Mouse (Mus musculus) spleen, adult 2 months (tissue): Measurements from ENCODE around the gene Antxr1. TPM values are rescaled to one million over a fixed set of nuclear protein-coding genes. Genes with fewer than 3 reads are reported as not detected.

Experiments
- DNase-seq, 2 experiments: peaks; one replicate each; pipeline versions ENCODE4 v3.0.0 to v3.0.0-alpha.2; 2012 to 2021; ENCODE audit warnings: low spot score in 2 of 2, low read depth in 1 of 2
- H3K27ac ChIP-seq: fragments of 200-500 bp; 2 replicates; pipeline ENCODE4 v1.5.1; 2012; ENCODE audit warnings: low read length, inconsistent platforms; ENCODE audit not compliant: insufficient read depth
- H3K27me3 ChIP-seq: fragments of 200-500 bp; 2 replicates; pipeline ENCODE4 v1.6.1; 2012; ENCODE audit warnings: mild to moderate bottlenecking, moderate library complexity, low read length, inconsistent platforms; ENCODE audit not compliant: control insufficient read depth, insufficient read depth
- H3K36me3 ChIP-seq: fragments of 200-500 bp; 2 replicates; pipeline ENCODE4 v1.6.1; 2012; ENCODE audit warnings: mild to moderate bottlenecking, low read length, inconsistent platforms; ENCODE audit not compliant: control insufficient read depth, insufficient read depth
- H3K4me1 ChIP-seq: fragments of 200-500 bp; 2 replicates; pipeline ENCODE4 v1.6.1; 2011; ENCODE audit warnings: inconsistent platforms; ENCODE audit not compliant: control insufficient read depth, insufficient read depth, insufficient read length
- H3K4me3 ChIP-seq: fragments of 200-500 bp; 2 replicates; pipeline ENCODE4 v1.5.1; 2011; ENCODE audit warnings: mild to moderate bottlenecking, inconsistent platforms; ENCODE audit not compliant: insufficient read depth, insufficient read length; ENCODE audit errors: extremely low read depth
- CTCF ChIP-seq: fragments of 200-500 bp; IDR thresholded peaks from 2 replicates; pipeline ENCODE4 v1.5.1; 2011; ENCODE audit warnings: mild to moderate bottlenecking, inconsistent platforms; ENCODE audit not compliant: insufficient read depth, insufficient read length, insufficient replicate concordance; ENCODE audit errors: extremely low read depth
- POLR2A ChIP-seq: fragments of 200-500 bp; IDR thresholded peaks from 2 replicates; pipeline ENCODE4 v1.6.1; 2011; ENCODE audit warnings: low read depth, low read length, inconsistent platforms
- WGBS: fragments of 180-500 bp; shearing (Covaris S2); methylation state at CpG from one replicate; pipeline ENCODE4 v1.1.7; 2018; 5-methylcytosine and 5-hydroxymethylcytosine counted together
- polyA plus RNA-seq: library from polyadenylated mRNA; depleted of rRNA; stranded (reverse); fragments of >200 nt; gene quantifications from 2 replicates; pipeline ENCODE4 v1.2.3, GENCODE M21; 2012

The Antxr1 gene
- polyA plus RNA-seq, 1 experiment, result 4.2 TPM

GRCm38 (mm10) chr6:87219061-87219992, 116.3 kb downstream of the Antxr1 start:
- 85% methylated on average over 13 of the region's 13 CpGs for WGBS
- Histone ChIP-seq H3K4me3 (no peak overlapping the region), H3K27me3 (no peaks in the 10 kb centered on the region), H3K36me3 (no peaks in the 10 kb centered on the region), H3K4me1 (no peaks in the 10 kb centered on the region), H3K27ac (no peak overlapping the region)
- no peak for TF ChIP-seq POLR2A
- no peak for TF ChIP-seq CTCF
- no peak for DNase-seq

- DNase-seq, result no peak
- no peak for TF ChIP-seq POLR2A
- TF ChIP-seq CTCF, result no peak
- H3K36me3 ChIP-seq, result no peaks in the 10 kb centered on the region
- no peak overlapping the region for H3K4me3 ChIP-seq
- no peak overlapping the region for H3K27ac ChIP-seq
- no peaks in the 10 kb centered on the region for H3K27me3 ChIP-seq
- no peaks in the 10 kb centered on the region for H3K4me1 ChIP-seq
- whole genome bisulfite sequencing, result 54% methylated on average over 2 of the region's 2 CpGs
Measured at GRCm38 (mm10) chr6:87216114-87216591, 119.5 kb downstream of the Antxr1 start.

GRCm38 (mm10) chr6:87213262-87213661, 122.4 kb downstream of the Antxr1 start:
- Histone ChIP-seq H3K4me3 (no peak overlapping the region), H3K27me3 (no peaks in the 10 kb centered on the region), H3K36me3 (no peaks in the 10 kb centered on the region), H3K4me1 (no peaks in the 10 kb centered on the region; the same call in 1 of the 2 replicates), H3K27ac (no peak overlapping the region)
- WGBS, result 66% methylated on average over 7 of the region's 7 CpGs
- DNase-seq, result no peak
- TF ChIP-seq POLR2A, result no peak
- TF ChIP-seq CTCF, result no peak

- H3K4me3 ChIP-seq, result no peak overlapping the region
- no peaks in the 10 kb centered on the region for H3K27me3 ChIP-seq
- 91% methylated on average over 3 of the region's 3 CpGs for WGBS
- H3K27ac ChIP-seq, result no peak overlapping the region
- no peaks in the 10 kb centered on the region for H3K36me3 ChIP-seq
- no peak for DNase-seq
- no peaks in the 10 kb centered on the region; the same call in 1 of the 2 replicates for H3K4me1 ChIP-seq
- TF ChIP-seq POLR2A (no peak), CTCF (no peak)
Measured at GRCm38 (mm10) chr6:87211551-87211950, 124.1 kb downstream of the Antxr1 start.

GRCm38 (mm10) chr6:87207373-87207982, 128.1 kb downstream of the Antxr1 start:
- no peak for TF ChIP-seq CTCF
- TF ChIP-seq POLR2A, result no peak
- no peaks in the 10 kb centered on the region for H3K27me3 ChIP-seq
- H3K36me3 ChIP-seq, result no peaks in the 10 kb centered on the region
- 61% methylated on average over 13 of the region's 13 CpGs for WGBS
- no peak overlapping the region for H3K27ac ChIP-seq
- H3K4me3 ChIP-seq, result no peak overlapping the region
- H3K4me1 ChIP-seq, result peaks cover 12% of the 10 kb centered on the region
- DNase-seq, result peak in 1 of 2 experiments; percentile 31

- Histone ChIP-seq H3K27me3 (no peaks in the 10 kb centered on the region), H3K36me3 (no peaks in the 10 kb centered on the region), H3K4me1 (peaks cover 12% of the 10 kb centered on the region), H3K4me3 (no peak overlapping the region), H3K27ac (no peak overlapping the region)
- TF ChIP-seq POLR2A (no peak), CTCF (no peak)
- WGBS, result 96% methylated on average over 4 of the region's 4 CpGs
- DNase-seq, result no peak
Measured at GRCm38 (mm10) chr6:87206790-87207189, 128.8 kb downstream of the Antxr1 start.

- no peak for DNase-seq
- H3K27me3 ChIP-seq, result no peaks in the 10 kb centered on the region
- TF ChIP-seq CTCF, result no peak
- TF ChIP-seq POLR2A, result no peak
- H3K27ac ChIP-seq, result no peak overlapping the region
- no peak overlapping the region for H3K4me3 ChIP-seq
- H3K4me1 ChIP-seq, result peaks cover 12% of the 10 kb centered on the region
- H3K36me3 ChIP-seq, result no peaks in the 10 kb centered on the region
- WGBS, result 86% methylated on average over 4 of the region's 4 CpGs
Measured at GRCm38 (mm10) chr6:87203467-87203866, 132.2 kb downstream of the Antxr1 start.
